Mouse (Mus musculus) urinary bladder, postnatal 25 days (tissue): Measurements from ENCODE around the gene Pdxdc1.
A peak's percentile ranks its signal among the peaks of the same experiment; 100 is the strongest.
"Not testable (repeated sequence)": the region's sequence is repeated elsewhere in the genome, so short reads cannot be mapped to it uniquely, and the experiment has no call there.

Source experiments
- DNase-seq: peaks from one replicate; pipeline ENCODE4 v3.0.0; 2022; ENCODE audit warnings: low spot score

The Pdxdc1 gene

GRCm38 (mm10) chr16:13883094-13883774 lies 19.7 kb downstream of the Pdxdc1 start:
- no peak for DNase-seq

GRCm38 (mm10) chr16:13875483-13875882 lies 27.4 kb downstream of the Pdxdc1 start:
- no peak for DNase-seq

GRCm38 (mm10) chr16:13867910-13868514 lies 34.9 kb downstream of the Pdxdc1 start:
- no peak for DNase-seq

- DNase-seq = not testable (repeated sequence)
Measured at GRCm38 (mm10) chr16:13867406-13867805, 35.5 kb downstream of the Pdxdc1 start.

- DNase-seq = no peak
Measured at GRCm38 (mm10) chr16:13866616-13867015, 36.3 kb downstream of the Pdxdc1 start.

GRCm38 (mm10) chr16:13866076-13866475 lies 36.9 kb downstream of the Pdxdc1 start:
- no peak for DNase-seq

- DNase-seq = no peak
Measured at GRCm38 (mm10) chr16:13853886-13854285, 49.0 kb downstream of the Pdxdc1 start.

GRCm38 (mm10) chr16:13851446-13851845 lies 51.5 kb downstream of the Pdxdc1 start:
- DNase-seq = no peak

GRCm38 (mm10) chr16:13848310-13848709 lies 54.6 kb downstream of the Pdxdc1 start:
- no peak for DNase-seq

GRCm38 (mm10) chr16:13846675-13847074 lies 56.3 kb downstream of the Pdxdc1 start:
- no peak for DNase-seq

GRCm38 (mm10) chr16:13845031-13845430 lies 57.9 kb downstream of the Pdxdc1 start:
- DNase-seq = no peak

GRCm38 (mm10) chr16:13840956-13841355 lies 62.0 kb downstream of the Pdxdc1 start:
- no peak for DNase-seq

GRCm38 (mm10) chr16:13840056-13840455 lies 62.9 kb downstream of the Pdxdc1 start:
- no peak for DNase-seq

- no peak for DNase-seq
Measured at GRCm38 (mm10) chr16:13834382-13834781, 68.5 kb downstream of the Pdxdc1 start.

- DNase-seq = no peak
Measured at GRCm38 (mm10) chr16:13831606-13832005, 71.3 kb downstream of the Pdxdc1 start.

GRCm38 (mm10) chr16:13830444-13830843 lies 72.5 kb downstream of the Pdxdc1 start:
- DNase-seq = no peak

- DNase-seq = no peak
Measured at GRCm38 (mm10) chr16:13826511-13826910, 76.4 kb downstream of the Pdxdc1 start.

- no peak for DNase-seq
Measured at GRCm38 (mm10) chr16:13825781-13826490, 77.0 kb downstream of the Pdxdc1 start.

GRCm38 (mm10) chr16:13820771-13821170 lies 82.2 kb downstream of the Pdxdc1 start:
- no peak for DNase-seq

- peak; percentile 8 for DNase-seq
Measured at GRCm38 (mm10) chr16:13819806-13820500, 83.0 kb downstream of the Pdxdc1 start.

- DNase-seq = peak; percentile 9
Measured at GRCm38 (mm10) chr16:13819394-13819743, 83.6 kb downstream of the Pdxdc1 start.

GRCm38 (mm10) chr16:13818560-13819393 lies 84.2 kb downstream of the Pdxdc1 start, which contains the start of gene Ntan1:
Gene Ntan1 (plus strand): TSS chr16:13818845.
- DNase-seq = peak; percentile 96
